Mouse (Mus musculus): ENCODE measurements at regions not wholly inside any gene's neighbourhood (a gene's known extent, or its start where the extent isn't known, plus 50 kb on each side); places are given as distances from the start of the nearest gene placed in this dataset. TPM values are rescaled to one million over a fixed set of nuclear protein-coding genes. Genes with fewer than 3 reads are reported as not detected.
"Not testable (repeated sequence)": the region's sequence is repeated elsewhere in the genome, so short reads cannot be mapped to it uniquely, and the experiment has no call there.

DNA sequence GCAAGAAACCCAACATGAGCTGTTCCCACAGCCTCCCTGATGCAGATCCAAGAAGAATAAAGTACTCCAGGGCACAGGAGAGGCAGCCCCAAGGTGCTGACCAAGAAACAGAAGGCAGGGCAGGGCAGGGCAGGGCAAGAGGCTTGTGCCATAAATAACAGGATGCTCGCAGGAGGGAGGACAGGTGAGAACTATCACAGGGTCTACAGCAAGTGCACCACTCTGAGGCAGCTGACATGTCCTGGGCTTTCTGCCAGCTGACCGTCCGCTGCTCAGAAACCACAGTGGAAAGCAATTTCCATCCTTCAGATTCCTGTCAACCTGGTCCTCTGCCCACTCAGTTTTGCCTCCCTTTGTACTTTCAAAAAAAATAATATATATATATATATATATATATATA, 77.0 kb upstream of the Xcl1 start:
- no peak overlapping the region for H3K4me2 ChIP-seq (replicated peaks)
- no peak overlapping the region for H3K9ac ChIP-seq
- no peaks in the 10 kb centered on the region for H3K4me1 ChIP-seq
- WGBS: 72% methylated on average over 3 of the region's 3 CpGs
- H3K27ac ChIP-seq: no peak overlapping the region
- H3K9me3 ChIP-seq (replicated peaks): no peaks in the 10 kb centered on the region
- no peak overlapping the region for H3K4me3 ChIP-seq
- H3K36me3 ChIP-seq: no peaks in the 10 kb centered on the region
- ATAC-seq (ENCODE audit: low FRiP score): no peak
- no peaks in the 10 kb centered on the region for H3K27me3 ChIP-seq

DNA sequence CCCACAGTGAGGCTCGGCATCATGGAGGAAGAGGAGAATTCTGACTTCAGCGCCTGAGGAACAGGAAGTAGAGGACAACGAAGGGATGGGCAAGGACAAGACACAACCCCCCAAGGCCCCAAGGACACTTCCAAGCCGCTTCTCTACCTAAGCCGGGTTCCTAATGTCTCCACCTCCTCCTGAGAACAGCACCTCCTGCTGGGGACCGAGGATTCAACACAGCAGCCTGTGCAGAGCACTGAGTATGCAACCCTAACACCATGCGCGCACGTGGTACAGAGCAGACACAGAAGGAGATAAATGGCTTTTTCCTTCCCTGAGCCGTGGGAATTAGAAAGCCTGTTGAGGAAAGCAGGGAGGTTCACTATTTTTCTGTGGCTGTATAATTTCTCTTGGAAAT, 64.2 kb upstream of the Xcl1 start:
- Histone ChIP-seq H3K4me1 (no peaks in the 10 kb centered on the region), H3K4me3 (no peak overlapping the region), H3K36me3 (no peaks in the 10 kb centered on the region), H3K27me3 (no peaks in the 10 kb centered on the region), H3K27ac (no peak overlapping the region), H3K4me2 (replicated peaks) (no peak overlapping the region), H3K9ac (no peak overlapping the region), H3K9me3 (replicated peaks) (no peaks in the 10 kb centered on the region)
- ATAC-seq (ENCODE audit: low FRiP score): 0 out of 2 replicates have a peak, but pooled peaks have one; percentile 48
- WGBS: 66% methylated on average over 10 of the region's 10 CpGs

DNA sequence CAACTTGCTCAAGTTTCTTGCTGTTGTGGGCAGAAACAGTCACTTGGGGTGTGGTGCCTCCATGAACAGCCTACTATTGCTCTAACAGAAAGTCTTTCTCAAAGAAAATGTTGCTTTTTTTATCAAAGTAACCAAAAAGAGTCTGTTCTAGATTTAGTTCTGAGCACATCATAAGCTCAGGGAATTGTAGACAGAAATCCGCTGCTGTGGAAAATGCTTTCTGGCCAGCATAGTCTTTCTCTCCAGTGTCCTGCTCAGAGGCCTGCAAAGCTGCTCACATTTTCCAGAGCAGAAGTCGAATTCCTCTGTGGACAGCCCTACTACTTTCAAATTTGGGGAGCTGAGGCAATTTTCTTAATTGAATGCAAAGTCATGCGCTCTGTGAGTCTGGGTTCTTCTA, 63.3 kb upstream of the Xcl1 start:
- H3K27ac ChIP-seq: no peak overlapping the region
- no peak overlapping the region for H3K4me3 ChIP-seq
- no peaks in the 10 kb centered on the region for H3K9me3 ChIP-seq (replicated peaks)
- peaks cover 2% of the 10 kb centered on the region; the same call in 1 of the 2 replicates for H3K4me1 ChIP-seq
- no peaks in the 10 kb centered on the region for H3K27me3 ChIP-seq
- H3K4me2 ChIP-seq (replicated peaks): no peak overlapping the region
- no peak overlapping the region for H3K9ac ChIP-seq
- 89% methylated on average over 3 of the region's 3 CpGs for WGBS
- no peak for ATAC-seq (ENCODE audit: low FRiP score)
- no peaks in the 10 kb centered on the region for H3K36me3 ChIP-seq

DNA sequence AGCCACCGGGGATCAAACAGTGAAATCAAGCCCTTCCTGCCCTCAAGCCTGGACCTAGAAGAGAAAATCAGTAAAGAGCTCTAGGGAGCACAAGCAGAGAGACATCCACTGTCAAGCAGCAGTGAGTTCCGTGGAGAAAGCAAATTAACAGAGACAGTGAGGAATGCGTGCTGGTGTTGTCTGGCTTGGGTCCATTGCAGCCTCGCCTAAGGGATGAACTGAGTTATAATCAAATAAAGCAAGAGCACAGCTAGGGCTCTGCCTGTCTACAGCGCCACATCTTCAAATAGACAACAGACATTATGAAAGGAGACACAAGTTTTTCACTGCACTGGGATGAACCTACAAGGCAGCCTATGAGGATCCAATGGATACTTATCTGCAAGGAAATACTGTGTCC, 62.3 kb upstream of the Xcl1 start:
- H3K9ac ChIP-seq: no peak overlapping the region
- H3K4me2 ChIP-seq (replicated peaks): no peak overlapping the region
- peaks cover 2% of the 10 kb centered on the region; the same call in 1 of the 2 replicates for H3K4me1 ChIP-seq
- 67% methylated on average over 5 of the region's 5 CpGs for WGBS
- H3K27ac ChIP-seq: no peak overlapping the region
- no peaks in the 10 kb centered on the region for H3K27me3 ChIP-seq
- H3K4me3 ChIP-seq: no peak overlapping the region
- no peak for ATAC-seq (ENCODE audit: low FRiP score)
- H3K9me3 ChIP-seq (replicated peaks): no peaks in the 10 kb centered on the region
- no peaks in the 10 kb centered on the region for H3K36me3 ChIP-seq

DNA sequence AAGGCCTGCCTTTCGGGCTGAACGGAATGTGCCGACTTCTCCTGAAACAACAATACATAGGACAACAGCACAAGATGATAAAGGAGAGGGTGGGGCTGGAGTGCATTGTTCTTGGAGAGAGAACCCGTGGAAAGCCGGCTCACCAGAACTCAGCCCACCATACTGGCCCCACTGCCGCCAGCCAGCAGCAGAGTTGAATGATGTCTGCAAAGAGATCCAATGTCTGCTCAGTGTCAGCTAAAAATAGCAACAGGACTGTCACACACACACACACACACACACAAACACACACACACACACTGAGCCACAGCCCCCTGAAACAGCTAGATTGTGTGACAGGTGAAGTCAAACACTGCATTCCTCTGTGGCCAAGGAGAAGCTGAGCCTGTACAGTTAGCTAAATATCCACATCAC, 58.9 kb upstream of the Xcl1 start:
- Histone ChIP-seq H3K4me3 (no peak overlapping the region), H3K4me2 (replicated peaks) (no peak overlapping the region), H3K27ac (no peak overlapping the region), H3K9me3 (replicated peaks) (no peaks in the 10 kb centered on the region), H3K9ac (no peak overlapping the region), H3K4me1 (peaks cover 2% of the 10 kb centered on the region; the same call in 1 of the 2 replicates), H3K36me3 (no peaks in the 10 kb centered on the region), H3K27me3 (no peaks in the 10 kb centered on the region)
- no peak for ATAC-seq (ENCODE audit: low FRiP score)
- WGBS: 12% methylated on average over 6 of the region's 6 CpGs

DNA sequence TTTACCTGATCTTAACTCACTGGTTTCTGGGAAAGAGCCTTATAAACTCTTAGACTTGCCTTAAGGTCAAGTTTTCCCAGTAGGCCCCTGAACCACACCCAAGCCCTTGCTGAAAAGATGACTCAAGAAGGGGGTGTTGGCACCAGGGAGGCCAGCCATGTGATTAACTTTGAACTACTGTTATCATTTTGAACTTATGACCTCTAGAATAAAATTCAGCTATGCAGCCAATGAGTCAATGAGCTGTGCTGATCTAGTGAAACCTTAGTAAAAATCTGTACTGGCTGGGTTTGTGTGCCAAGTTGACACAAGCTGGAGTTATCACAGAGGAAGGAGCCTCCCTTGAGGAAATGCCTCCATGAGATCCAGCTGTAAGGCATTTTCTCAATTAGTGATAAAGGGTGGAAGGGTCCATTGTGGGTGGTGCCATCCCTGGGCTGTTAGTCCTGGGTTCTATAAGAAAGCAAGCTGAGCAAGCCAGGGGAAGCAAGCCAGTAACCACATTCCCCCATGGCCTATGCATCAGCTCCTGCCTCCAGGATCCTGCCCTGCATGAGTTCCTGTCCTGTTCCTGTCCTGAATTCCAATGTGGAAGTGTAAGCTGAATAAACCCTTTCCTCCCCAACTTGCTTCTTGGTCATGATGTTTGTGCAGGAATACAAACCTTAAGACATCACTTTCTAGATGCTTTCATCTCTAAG, 58.0 kb upstream of the Xcl1 start:
- not testable (repeated sequence) for H3K27me3 ChIP-seq; H3K4me1 ChIP-seq; ATAC-seq (ENCODE audit: low FRiP score); H3K36me3 ChIP-seq; H3K4me3 ChIP-seq; H3K27ac ChIP-seq; H3K9ac ChIP-seq; H3K9me3 ChIP-seq (replicated peaks); H3K4me2 ChIP-seq (replicated peaks)

DNA sequence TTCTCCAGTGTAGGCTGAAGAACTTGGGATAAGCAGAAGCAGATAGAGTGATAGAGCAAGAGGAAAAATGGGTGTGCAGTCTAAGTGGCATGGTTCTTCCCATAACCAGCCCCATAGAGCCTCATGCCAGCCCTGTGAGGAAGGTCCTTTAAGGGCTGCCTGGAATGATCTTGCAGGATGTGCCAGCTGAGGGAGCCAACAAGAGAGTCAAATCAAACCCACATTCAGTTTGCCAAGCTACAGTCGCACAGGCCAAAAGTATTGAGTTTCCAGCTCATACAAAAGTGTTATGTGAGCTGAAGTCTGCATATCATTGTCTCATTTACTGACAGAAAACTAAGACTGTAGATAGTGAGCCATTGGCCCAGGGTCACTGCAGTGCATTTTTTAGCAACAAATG, 53.7 kb upstream of the Xcl1 start:
- no peak for ATAC-seq (ENCODE audit: low FRiP score)
- H3K9ac ChIP-seq: no peak overlapping the region
- WGBS: 85% methylated on average over 1 of the region's 1 CpGs

DNA sequence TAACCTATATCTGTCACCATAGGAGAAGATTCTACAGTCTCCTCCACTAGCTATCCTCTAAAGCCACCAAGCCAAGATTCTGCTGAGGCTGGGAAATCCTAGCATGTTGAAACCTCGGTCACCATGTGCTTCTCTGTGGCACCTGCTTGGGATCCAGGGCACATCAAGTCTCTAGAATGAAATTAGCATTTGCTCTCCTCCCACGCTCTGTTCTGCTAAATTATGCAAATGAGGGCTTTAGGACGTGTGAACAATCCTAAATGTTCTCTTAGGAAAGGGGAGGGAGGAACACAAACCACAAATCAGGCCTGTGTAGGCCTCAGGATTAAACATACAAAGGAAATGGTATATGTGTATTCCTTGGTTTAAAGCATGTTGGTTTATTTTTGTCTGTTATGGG, 52.9 kb upstream of the Xcl1 start:
- Histone ChIP-seq H3K36me3 (no peaks in the 10 kb centered on the region), H3K4me2 (replicated peaks) (no peak overlapping the region), H3K4me3 (no peak overlapping the region), H3K27me3 (no peaks in the 10 kb centered on the region), H3K9me3 (replicated peaks) (peaks cover 9% of the 10 kb centered on the region; the same call in 1 of the 2 replicates), H3K9ac (no peak overlapping the region), H3K27ac (no peak overlapping the region), H3K4me1 (no peaks in the 10 kb centered on the region)
- WGBS: 29% methylated on average over 3 of the region's 3 CpGs
- peak; percentile 87 for ATAC-seq (ENCODE audit: low FRiP score)

More for the DNA sequence above, 53.7 kb upstream of the Xcl1 start:
- Histone ChIP-seq H3K4me3 (no peak overlapping the region), H3K36me3 (no peaks in the 10 kb centered on the region), H3K4me1 (peaks cover 2% of the 10 kb centered on the region; the same call in 1 of the 2 replicates), H3K27me3 (no peaks in the 10 kb centered on the region), H3K27ac (no peak overlapping the region), H3K9me3 (replicated peaks) (peaks cover 7% of the 10 kb centered on the region; the same call in 1 of the 2 replicates), H3K4me2 (replicated peaks) (no peak overlapping the region)

DNA sequence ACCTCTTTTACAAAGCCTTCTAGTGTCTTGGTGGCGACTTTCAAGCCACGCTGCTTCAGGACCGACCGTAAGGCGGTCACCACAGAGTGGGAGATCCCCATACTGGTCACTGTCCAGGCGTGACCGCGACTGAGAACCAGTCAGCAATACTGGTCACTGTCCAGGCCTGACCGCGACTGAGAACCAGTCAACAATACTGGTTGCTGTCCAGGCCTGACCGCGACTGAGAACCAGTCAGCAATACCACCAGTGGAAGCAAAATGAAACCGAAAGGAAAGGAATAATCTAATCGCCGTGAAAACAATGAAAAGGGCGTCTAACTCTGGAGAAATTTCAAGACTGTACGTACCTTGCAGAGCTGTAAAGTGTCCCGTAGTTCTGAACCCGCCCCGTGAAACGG, 50.2 kb upstream of the Xcl1 start:
- not testable (repeated sequence) for H3K9ac ChIP-seq; H3K9me3 ChIP-seq (replicated peaks); H3K4me3 ChIP-seq; H3K4me1 ChIP-seq; H3K27ac ChIP-seq; ATAC-seq (ENCODE audit: low FRiP score); H3K4me2 ChIP-seq (replicated peaks); H3K36me3 ChIP-seq; H3K27me3 ChIP-seq
- 97% methylated on average over 21 of the region's 21 CpGs for WGBS

Small RNA genes in the stretch of these regions (microRNA-seq; reads per million reads assigned to microRNA genes)
- not detected for gene Gm26042
